Mouse (Mus musculus) kidney, adult 11 months (tissue): ENCODE measurements around the gene Tnip3.

Experiments
- DNase-seq: peaks from one replicate; pipeline ENCODE4 v3.0.0; 2022

The Tnip3 gene

DNA sequence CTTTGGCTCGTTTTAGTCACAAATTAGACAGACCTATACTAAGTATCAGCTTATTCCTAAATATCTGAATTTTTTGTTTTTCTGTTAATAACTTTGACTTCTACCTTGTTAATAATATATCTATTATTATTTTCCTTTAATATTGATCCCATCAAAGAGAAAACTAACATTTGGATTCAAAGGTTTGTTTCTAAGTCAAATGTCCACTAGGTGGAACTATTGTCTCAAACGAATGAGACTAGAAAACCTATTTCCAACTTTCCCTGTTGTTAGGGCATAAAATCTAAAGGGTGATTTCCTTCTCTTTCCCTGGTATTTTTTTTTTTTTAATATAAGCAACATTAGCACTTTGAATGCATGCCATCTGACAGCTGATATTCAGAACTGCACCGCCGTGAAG lies 126.3 kb downstream of the Tnip3 start:
- DNase-seq = no peak

GRCm38 (mm10) chr6:65661272-65661671 lies 136.2 kb downstream of the Tnip3 start:
- no peak for DNase-seq

DNA sequence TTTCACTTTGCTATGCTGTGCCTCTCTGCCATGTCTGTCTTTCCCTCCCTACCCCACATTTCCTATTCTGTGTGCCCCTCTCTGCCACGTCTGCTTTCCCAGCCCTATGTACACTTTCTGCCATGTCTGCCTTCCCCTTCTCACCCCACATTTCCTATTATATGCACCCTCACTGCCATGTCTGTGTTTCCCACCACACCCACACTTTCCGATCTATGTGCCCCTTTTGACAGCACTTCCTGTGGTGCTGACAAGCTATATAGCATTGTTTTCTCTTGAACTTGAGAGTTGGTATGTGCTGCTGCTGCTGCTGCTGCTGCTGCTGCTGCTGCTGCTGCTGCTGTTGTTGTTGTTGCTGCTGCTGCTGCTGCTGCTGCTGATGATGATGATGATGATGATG lies 136.9 kb downstream of the Tnip3 start:
- no peak for DNase-seq

DNA sequence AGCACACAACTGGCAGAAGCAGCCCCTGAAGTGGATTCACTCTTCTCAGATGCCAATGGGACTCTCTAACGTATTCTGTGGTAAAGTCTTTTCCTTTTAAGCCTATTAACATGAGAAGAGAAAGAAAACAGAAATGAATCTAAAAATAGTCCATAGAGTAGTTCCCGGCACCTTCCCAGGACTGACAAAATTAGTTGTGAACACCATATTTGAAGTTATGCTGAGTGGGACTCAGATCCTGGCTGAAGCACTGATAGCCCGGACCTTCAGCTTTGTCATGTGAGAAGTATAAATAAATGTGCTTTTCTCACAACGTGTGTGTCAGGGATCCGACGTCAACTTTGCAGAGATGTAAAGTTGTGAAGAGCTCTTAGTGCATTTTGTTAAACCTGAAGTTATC lies 138.9 kb downstream of the Tnip3 start:
- no peak for DNase-seq

GRCm38 (mm10) chr6:65666295-65666694 lies 141.2 kb downstream of the Tnip3 start:
- no peak for DNase-seq

- DNase-seq = no peak
Observed at GRCm38 (mm10) chr6:65669971-65670370, 144.9 kb downstream of the Tnip3 start.

- DNase-seq = no peak
Observed at GRCm38 (mm10) chr6:65670981-65671411, 145.9 kb downstream of the Tnip3 start.

- DNase-seq = peak; percentile 33
Observed at GRCm38 (mm10) chr6:65671451-65671850, 146.3 kb downstream of the Tnip3 start, which contains the start of gene Ndnf. Ndnf (plus strand) TSS chr6:65671590.

GRCm38 (mm10) chr6:65672131-65673031 lies 147.3 kb downstream of the Tnip3 start:
- DNase-seq = no peak
